Mouse (Mus musculus): ENCODE results near the gene Prss22. TPM values are rescaled to one million over a fixed set of nuclear protein-coding genes. Genes with fewer than 3 reads are reported as not detected.

Gene Prss22
- polyA plus RNA-seq (2012; rRNA removed): 0.52 and 1.0 TPM in 2 replicates

- TF ChIP-seq POLR2A (IDR thresholded peaks at IDR 0.05; ENCODE audit: control insufficient read depth, extremely low read depth, insufficient read depth, low read length, poor library complexity) (no peak), CTCF (IDR thresholded peaks at IDR 0.05; ENCODE audit: borderline replicate concordance, control insufficient read depth, extremely low read depth, insufficient read depth, low read length, poor library complexity) (no peak)
- Histone ChIP-seq H3K36me3 (ENCODE audit: control insufficient read depth, insufficient read depth, low read length) (no peaks in the 10 kb centered on the region), H3K4me3 (ENCODE audit: control insufficient read depth, insufficient read depth, low read length) (no peak within 1 kb of the TSS), H3K4me1 (replicated peaks; ENCODE audit: control insufficient read depth, insufficient read depth, low read length) (peaks cover 10% of the 10 kb centered on the region), H3K27ac (ENCODE audit: control insufficient read depth, insufficient read depth, low read length) (no peak within 1 kb of the TSS), H3K27me3 (ENCODE audit: control insufficient read depth, insufficient read depth, low read length) (no peaks in the 10 kb centered on the region)
- 86% methylated on average over 2 of the region's 2 CpGs for WGBS
- DNase-seq: no peak
Observed at GRCm38 (mm10) chr17:23997901-23998300, at the start of gene Prss22. Prss22 (minus strand) TSS chr17:23998100.

DNA sequence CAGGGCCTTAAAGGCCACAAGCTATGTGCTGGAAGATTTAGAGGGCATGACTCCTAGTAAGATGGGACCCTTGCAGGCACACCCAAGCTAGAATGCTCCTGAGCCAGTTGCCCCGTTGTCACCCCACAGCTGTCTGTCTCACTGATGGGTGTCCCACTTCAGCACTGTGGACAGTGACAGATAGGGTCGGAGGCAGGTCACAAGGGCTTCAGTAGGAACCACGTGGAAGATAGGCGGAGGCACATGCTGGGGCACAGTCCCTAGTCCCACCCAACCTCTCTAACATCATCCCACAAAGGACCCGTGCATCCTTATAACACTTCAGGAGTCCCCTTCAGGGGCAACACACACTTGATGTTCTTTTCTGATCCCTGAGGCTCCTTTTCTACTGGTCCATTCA, 48.1 kb upstream of the Prss22 start:
- Histone ChIP-seq H3K27ac (ENCODE audit: control insufficient read depth, insufficient read depth, low read length) (no peak overlapping the region), H3K4me1 (replicated peaks; ENCODE audit: control insufficient read depth, insufficient read depth, low read length) (no peaks in the 10 kb centered on the region), H3K4me3 (ENCODE audit: control insufficient read depth, insufficient read depth, low read length) (no peak overlapping the region), H3K36me3 (ENCODE audit: control insufficient read depth, insufficient read depth, low read length) (no peaks in the 10 kb centered on the region), H3K27me3 (ENCODE audit: control insufficient read depth, insufficient read depth, low read length) (no peaks in the 10 kb centered on the region)
- TF ChIP-seq POLR2A (IDR thresholded peaks at IDR 0.05; ENCODE audit: control insufficient read depth, extremely low read depth, insufficient read depth, low read length, poor library complexity) (no peak), CTCF (IDR thresholded peaks at IDR 0.05; ENCODE audit: borderline replicate concordance, control insufficient read depth, extremely low read depth, insufficient read depth, low read length, poor library complexity) (no peak)
- no peak for DNase-seq
- 38% methylated on average over 5 of the region's 5 CpGs for WGBS

DNA sequence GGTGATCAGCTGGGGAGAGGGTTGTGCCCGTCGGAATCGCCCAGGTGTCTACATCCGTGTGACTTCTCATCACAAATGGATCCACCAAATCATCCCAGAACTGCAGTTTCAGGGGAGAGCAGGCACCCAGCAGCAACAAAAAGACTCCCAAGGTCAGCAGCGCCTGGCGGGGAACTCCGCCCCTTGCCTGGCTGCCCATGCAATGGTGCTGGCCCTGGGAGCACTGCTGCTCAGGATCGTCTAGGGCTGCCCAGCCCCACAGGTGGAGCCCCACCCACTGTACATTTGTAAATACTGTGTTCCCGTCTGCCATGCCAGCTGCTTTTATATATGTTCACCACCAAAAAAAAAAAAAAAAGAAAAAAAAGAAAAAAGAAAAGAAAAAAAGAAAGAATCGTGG, 47.7 kb upstream of the Prss22 start:
- H3K27me3 ChIP-seq (ENCODE audit: control insufficient read depth, insufficient read depth, low read length): no peaks in the 10 kb centered on the region
- H3K27ac ChIP-seq (ENCODE audit: control insufficient read depth, insufficient read depth, low read length): no peak overlapping the region
- no peak overlapping the region for H3K4me3 ChIP-seq (ENCODE audit: control insufficient read depth, insufficient read depth, low read length)
- WGBS: 86% methylated on average over 10 of the region's 10 CpGs
- no peak for TF ChIP-seq POLR2A (IDR thresholded peaks at IDR 0.05; ENCODE audit: control insufficient read depth, extremely low read depth, insufficient read depth, low read length, poor library complexity)
- no peak for TF ChIP-seq CTCF (IDR thresholded peaks at IDR 0.05; ENCODE audit: borderline replicate concordance, control insufficient read depth, extremely low read depth, insufficient read depth, low read length, poor library complexity)
- no peak for DNase-seq
- H3K4me1 ChIP-seq (replicated peaks; ENCODE audit: control insufficient read depth, insufficient read depth, low read length): no peaks in the 10 kb centered on the region
- no peaks in the 10 kb centered on the region for H3K36me3 ChIP-seq (ENCODE audit: control insufficient read depth, insufficient read depth, low read length)

- H3K27me3 ChIP-seq (ENCODE audit: control insufficient read depth, insufficient read depth, low read length): no peaks in the 10 kb centered on the region
- H3K4me1 ChIP-seq (replicated peaks; ENCODE audit: control insufficient read depth, insufficient read depth, low read length): no peaks in the 10 kb centered on the region
- WGBS: 58% methylated on average over 5 of the region's 5 CpGs
- no peaks in the 10 kb centered on the region for H3K36me3 ChIP-seq (ENCODE audit: control insufficient read depth, insufficient read depth, low read length)
- no peak overlapping the region for H3K4me3 ChIP-seq (ENCODE audit: control insufficient read depth, insufficient read depth, low read length)
- TF ChIP-seq POLR2A (IDR thresholded peaks at IDR 0.05; ENCODE audit: control insufficient read depth, extremely low read depth, insufficient read depth, low read length, poor library complexity) (no peak), CTCF (IDR thresholded peaks at IDR 0.05; ENCODE audit: borderline replicate concordance, control insufficient read depth, extremely low read depth, insufficient read depth, low read length, poor library complexity) (no peak)
- no peak overlapping the region for H3K27ac ChIP-seq (ENCODE audit: control insufficient read depth, insufficient read depth, low read length)
- DNase-seq: no peak
Observed at GRCm38 (mm10) chr17:24044482-24044881, 46.6 kb upstream of the Prss22 start.

DNA sequence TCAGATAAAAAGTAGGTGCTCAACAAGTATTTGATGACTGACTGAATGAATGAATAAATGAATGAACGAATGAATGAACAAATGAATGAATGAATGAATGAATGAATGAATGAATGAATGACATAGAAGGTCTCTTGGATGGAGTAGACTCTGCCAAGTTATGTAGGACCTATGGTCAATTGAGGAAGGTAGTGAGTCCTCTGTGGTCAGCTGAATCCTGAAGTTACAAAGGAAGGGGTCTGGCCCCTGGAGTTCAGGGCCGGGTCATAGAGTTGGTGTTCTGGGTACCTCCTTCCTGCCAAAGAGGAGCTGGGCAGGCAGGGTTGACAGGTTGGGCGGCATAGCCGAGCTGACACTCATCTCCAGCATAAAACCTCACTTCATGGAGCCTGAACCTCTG, 39.9 kb upstream of the Prss22 start, which contains the start of gene Prss27:
Gene Prss27, plus strand, starts transcription at position 301 of the 400 bp plus-strand sequence.
- 63% methylated on average over 4 of the region's 4 CpGs for WGBS
- Histone ChIP-seq H3K27ac (ENCODE audit: control insufficient read depth, insufficient read depth, low read length) (no peak within 1 kb of the TSS), H3K36me3 (ENCODE audit: control insufficient read depth, insufficient read depth, low read length) (no peaks in the 10 kb centered on the region), H3K27me3 (ENCODE audit: control insufficient read depth, insufficient read depth, low read length) (no peaks in the 10 kb centered on the region), H3K4me1 (replicated peaks; ENCODE audit: control insufficient read depth, insufficient read depth, low read length) (no peaks in the 10 kb centered on the region), H3K4me3 (ENCODE audit: control insufficient read depth, insufficient read depth, low read length) (no peak within 1 kb of the TSS)
- TF ChIP-seq POLR2A (IDR thresholded peaks at IDR 0.05; ENCODE audit: control insufficient read depth, extremely low read depth, insufficient read depth, low read length, poor library complexity): no peak
- TF ChIP-seq CTCF (IDR thresholded peaks at IDR 0.05; ENCODE audit: borderline replicate concordance, control insufficient read depth, extremely low read depth, insufficient read depth, low read length, poor library complexity): no peak
- no peak for DNase-seq

DNA sequence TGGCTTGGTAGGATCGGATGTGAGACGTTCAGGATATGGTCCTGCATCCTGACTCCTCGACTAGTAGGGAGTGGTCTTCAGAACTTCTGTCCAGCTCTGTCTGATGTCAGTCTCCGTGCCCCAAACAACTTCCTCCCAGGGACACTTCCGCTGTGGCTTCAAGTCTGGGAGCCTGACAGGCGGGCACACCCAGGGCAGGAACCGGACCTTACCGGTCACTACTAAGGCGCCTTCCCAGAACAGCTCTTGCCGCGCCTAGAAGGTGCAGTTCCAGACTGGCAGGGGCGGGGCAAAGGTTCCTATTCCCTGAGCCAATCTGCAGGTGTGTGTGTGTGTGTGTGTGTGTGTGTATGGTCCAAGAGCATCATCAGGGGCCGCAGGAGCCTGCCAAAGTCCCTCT, 39.5 kb upstream of the Prss22 start:
- WGBS: 57% methylated on average over 13 of the region's 13 CpGs
- no peak overlapping the region for H3K27ac ChIP-seq (ENCODE audit: control insufficient read depth, insufficient read depth, low read length)
- TF ChIP-seq POLR2A (IDR thresholded peaks at IDR 0.05; ENCODE audit: control insufficient read depth, extremely low read depth, insufficient read depth, low read length, poor library complexity) (no peak), CTCF (IDR thresholded peaks at IDR 0.05; ENCODE audit: borderline replicate concordance, control insufficient read depth, extremely low read depth, insufficient read depth, low read length, poor library complexity) (no peak)
- H3K27me3 ChIP-seq (ENCODE audit: control insufficient read depth, insufficient read depth, low read length): no peaks in the 10 kb centered on the region
- no peaks in the 10 kb centered on the region for H3K4me1 ChIP-seq (replicated peaks; ENCODE audit: control insufficient read depth, insufficient read depth, low read length)
- H3K36me3 ChIP-seq (ENCODE audit: control insufficient read depth, insufficient read depth, low read length): no peaks in the 10 kb centered on the region
- no peak overlapping the region for H3K4me3 ChIP-seq (ENCODE audit: control insufficient read depth, insufficient read depth, low read length)
- no peak for DNase-seq

DNA sequence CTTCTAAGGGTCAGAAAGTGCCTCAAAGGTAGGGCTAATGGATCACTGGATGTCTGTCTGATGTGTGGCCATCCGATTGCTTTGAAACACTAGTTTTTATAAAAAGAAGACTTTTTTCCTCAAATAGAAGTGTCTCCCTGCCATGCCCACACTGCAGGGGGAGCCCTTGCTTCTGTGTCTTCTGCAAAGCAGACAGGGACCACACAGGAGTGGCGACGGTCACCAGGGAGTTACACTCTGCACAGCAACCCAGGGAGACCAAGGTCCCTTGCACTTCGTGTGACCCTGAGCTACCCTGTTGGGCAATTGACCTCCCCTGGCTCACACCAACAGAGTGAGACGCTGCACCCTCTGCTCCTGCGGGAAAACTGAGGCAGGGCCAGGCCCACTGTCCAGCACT, 39.1 kb upstream of the Prss22 start:
- no peak overlapping the region for H3K4me3 ChIP-seq (ENCODE audit: control insufficient read depth, insufficient read depth, low read length)
- TF ChIP-seq POLR2A (IDR thresholded peaks at IDR 0.05; ENCODE audit: control insufficient read depth, extremely low read depth, insufficient read depth, low read length, poor library complexity) (no peak), CTCF (IDR thresholded peaks at IDR 0.05; ENCODE audit: borderline replicate concordance, control insufficient read depth, extremely low read depth, insufficient read depth, low read length, poor library complexity) (no peak)
- WGBS: 68% methylated on average over 6 of the region's 6 CpGs

More for the DNA sequence above, 39.1 kb upstream of the Prss22 start:
- Histone ChIP-seq H3K27me3 (ENCODE audit: control insufficient read depth, insufficient read depth, low read length) (no peaks in the 10 kb centered on the region), H3K36me3 (ENCODE audit: control insufficient read depth, insufficient read depth, low read length) (no peaks in the 10 kb centered on the region), H3K4me1 (replicated peaks; ENCODE audit: control insufficient read depth, insufficient read depth, low read length) (no peaks in the 10 kb centered on the region), H3K27ac (ENCODE audit: control insufficient read depth, insufficient read depth, low read length) (no peak overlapping the region)
- no peak for DNase-seq

Measured in thymus, adult 2 months (tissue).